Mouse (Mus musculus): ENCODE measurements around the gene Abcb9.

DNA sequence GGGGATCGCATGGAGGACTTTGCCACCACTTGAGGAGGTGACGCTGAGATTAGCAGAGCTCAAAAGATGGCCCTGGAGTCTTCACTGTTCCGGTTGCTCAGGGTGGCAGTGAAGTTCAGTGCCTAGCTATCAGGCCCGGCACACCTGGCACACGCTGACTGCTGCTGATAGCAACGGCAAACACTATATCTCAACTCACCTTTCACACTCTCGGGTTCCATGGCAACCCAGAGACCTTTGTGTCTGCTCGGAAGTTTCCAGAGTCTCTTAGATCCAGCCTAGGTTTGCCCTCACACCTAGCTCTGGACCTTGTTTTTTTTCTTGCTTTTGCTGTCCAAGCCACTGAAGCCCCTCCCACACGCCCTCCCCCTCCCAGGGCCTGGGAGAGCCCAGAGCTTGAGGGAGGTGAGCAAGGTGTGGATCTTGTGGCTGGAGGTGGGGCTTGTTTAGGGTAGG lies 3.6 kb downstream of the Abcb9 start:
- no peak for TF ChIP-seq CTCF (IDR thresholded peaks at IDR 0.05; ENCODE audit: control insufficient read depth, insufficient read depth, low read length)
- TF ChIP-seq POLR2A (IDR thresholded peaks at IDR 0.05; ENCODE audit: borderline replicate concordance, control insufficient read depth, low read depth, low read length), result no peak
